Mouse (Mus musculus) midbrain, embryonic 11.5 days (tissue): ENCODE measurements around the gene Gas2. TPM values are rescaled to one million over a fixed set of nuclear protein-coding genes. Genes with fewer than 3 reads are reported as not detected.

Experiments used
- ATAC-seq: fragments of 200-750 bp; cut with Nextera tagmentation; 2 replicates; pipeline ENCODE4 v1.8.0; 2017; ENCODE audit warnings: moderate TSS enrichment, moderate library complexity; ENCODE audit not compliant: low FRiP score
- DNase-seq: peaks from one replicate; pipeline ENCODE4 v3.0.0; 2015; ENCODE audit warnings: low spot score; ENCODE audit errors: missing footprints
- H3K27ac ChIP-seq: fragments of 300-500 bp; sonication (generic); 2 replicates; pipeline ENCODE4 v1.5.1; 2014; ENCODE audit warnings: low read depth, low read length
- H3K27me3 ChIP-seq: fragments of 300-500 bp; sonication (generic); 2 replicates; pipeline ENCODE4 v1.6.1; 2014; ENCODE audit warnings: mild to moderate bottlenecking, low read length, moderate library complexity, mixed read lengths; ENCODE audit not compliant: control insufficient read depth, insufficient read depth
- H3K36me3 ChIP-seq: fragments of 300-500 bp; sonication (generic); 2 replicates; pipeline ENCODE4 v1.6.1; 2014; ENCODE audit warnings: mild to moderate bottlenecking, low read length, moderate library complexity, mixed read lengths; ENCODE audit not compliant: control insufficient read depth, insufficient read depth
- H3K4me1 ChIP-seq: fragments of 300-500 bp; sonication (generic); 2 replicates; pipeline ENCODE4 v1.6.1; 2014; ENCODE audit warnings: low read length; ENCODE audit not compliant: control insufficient read depth, insufficient read depth
- H3K4me2 ChIP-seq: fragments of 300-500 bp; sonication (generic); 2 replicates; pipeline ENCODE4 v1.6.1; 2014; ENCODE audit warnings: mild to moderate bottlenecking, moderate library complexity
- H3K4me3 ChIP-seq: fragments of 300-500 bp; sonication (generic); 2 replicates; pipeline ENCODE4 v1.5.1; 2014; ENCODE audit warnings: low read depth, low read length
- H3K9ac ChIP-seq: fragments of 300-500 bp; sonication (generic); 2 replicates; pipeline ENCODE4 v1.6.1; 2014; ENCODE audit warnings: low read length
- H3K9me3 ChIP-seq: fragments of 300-500 bp; sonication (generic); 2 replicates; pipeline ENCODE4 v1.6.1; 2016; ENCODE audit warnings: low read length; ENCODE audit not compliant: control insufficient read depth
- WGBS: fragments of 180-500 bp; shearing (Covaris S2); extraction: QIAGEN DNeasy Blood & Tissue Kit; methylation state at CpG from one replicate; pipeline ENCODE4 v1.1.7; 2014; 5-methylcytosine and 5-hydroxymethylcytosine counted together
- polyA plus RNA-seq: library from polyadenylated mRNA; unstranded; fragments of >200 nt; fragmentation: Nextera tagmentation; extraction: Ambion mirVana; gene quantifications from 2 replicates; pipeline ENCODE4 v1.2.1, GENCODE M21; 2014

Gene Gas2
- polyA plus RNA-seq, 1 experiment from 2014 or later: 33.5 TPM

DNA sequence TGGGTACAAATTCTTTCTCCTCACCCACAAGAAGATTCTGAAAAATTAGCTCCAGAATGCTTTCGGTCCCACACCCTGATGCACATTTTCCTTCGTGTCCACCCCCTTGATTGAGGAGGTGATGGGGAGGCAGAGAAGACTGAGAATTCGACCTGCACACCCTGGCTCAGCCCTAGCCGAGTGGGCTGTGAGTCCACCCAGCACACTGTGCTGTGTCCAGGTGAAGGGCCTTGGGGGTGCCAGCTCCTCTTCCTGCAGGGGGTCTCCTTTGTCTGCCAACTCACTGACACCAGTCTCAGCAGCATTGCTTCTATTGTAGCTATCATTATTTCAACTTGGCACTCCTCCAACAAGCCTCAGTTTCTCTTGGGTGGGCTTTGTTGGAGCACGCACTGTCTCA lies 111.3 kb downstream of the Gas2 start:
- ATAC-seq: no peak
- WGBS: 76% methylated on average over 5 of the region's 5 CpGs
- no peaks in the 10 kb centered on the region for H3K27me3 ChIP-seq
- no peaks in the 10 kb centered on the region for H3K9me3 ChIP-seq
- no peak overlapping the region for H3K27ac ChIP-seq
- no peak overlapping the region for H3K9ac ChIP-seq
- no peaks in the 10 kb centered on the region for H3K4me1 ChIP-seq
- no peak overlapping the region for H3K4me2 ChIP-seq
- H3K4me3 ChIP-seq: no peak overlapping the region
- DNase-seq: no peak
- no peaks in the 10 kb centered on the region for H3K36me3 ChIP-seq

DNA sequence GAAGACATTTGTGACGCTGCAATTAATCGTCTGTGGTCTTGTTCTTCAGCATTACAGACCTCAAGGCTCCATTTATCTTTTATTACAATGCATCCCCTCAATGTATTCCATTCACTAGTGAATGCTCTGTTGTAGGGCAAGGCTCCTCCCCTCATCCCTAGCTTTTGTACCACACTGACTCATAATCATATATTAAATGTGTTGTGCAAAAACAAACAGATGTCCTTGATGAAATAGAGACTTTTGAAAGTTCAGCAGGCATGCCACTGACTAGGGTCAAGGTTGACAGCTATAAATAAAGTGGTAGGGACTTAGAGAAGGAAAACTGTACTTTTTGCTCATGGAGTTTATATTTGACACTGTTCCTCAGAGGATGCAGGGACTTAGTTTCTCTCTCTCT lies 111.7 kb downstream of the Gas2 start:
- no peak for DNase-seq
- H3K9me3 ChIP-seq: no peaks in the 10 kb centered on the region
- 80% methylated on average over 2 of the region's 2 CpGs for WGBS
- no peak overlapping the region for H3K27ac ChIP-seq
- H3K4me3 ChIP-seq: no peak overlapping the region
- no peak overlapping the region for H3K9ac ChIP-seq
- no peaks in the 10 kb centered on the region for H3K36me3 ChIP-seq
- no peaks in the 10 kb centered on the region for H3K4me1 ChIP-seq
- no peak overlapping the region for H3K4me2 ChIP-seq
- no peaks in the 10 kb centered on the region for H3K27me3 ChIP-seq
- ATAC-seq: no peak

GRCm38 (mm10) chr7:51975181-51975580 lies 113.4 kb downstream of the Gas2 start:
- DNase-seq: no peak
- Histone ChIP-seq H3K4me3 (no peak overlapping the region), H3K9me3 (no peaks in the 10 kb centered on the region), H3K36me3 (no peaks in the 10 kb centered on the region), H3K27ac (no peak overlapping the region), H3K4me1 (no peaks in the 10 kb centered on the region), H3K9ac (no peak overlapping the region), H3K4me2 (no peak overlapping the region), H3K27me3 (no peaks in the 10 kb centered on the region)
- no peak for ATAC-seq
- WGBS: 63% methylated on average over 6 of the region's 6 CpGs

- H3K4me3 ChIP-seq: no peak overlapping the region
- no peaks in the 10 kb centered on the region for H3K4me1 ChIP-seq
- ATAC-seq: no peak
- no peaks in the 10 kb centered on the region for H3K9me3 ChIP-seq
- no peak overlapping the region for H3K4me2 ChIP-seq
- no peak overlapping the region for H3K27ac ChIP-seq
- no peak overlapping the region for H3K9ac ChIP-seq
- 45% methylated on average over 5 of the region's 5 CpGs for WGBS
- no peaks in the 10 kb centered on the region for H3K36me3 ChIP-seq
- H3K27me3 ChIP-seq: no peaks in the 10 kb centered on the region
- no peak for DNase-seq
Observed at GRCm38 (mm10) chr7:51979271-51979670, 117.5 kb downstream of the Gas2 start.

GRCm38 (mm10) chr7:51982303-51982702 lies 120.5 kb downstream of the Gas2 start:
- 54% methylated on average over 1 of the region's 1 CpGs for WGBS
- no peaks in the 10 kb centered on the region for H3K9me3 ChIP-seq
- H3K4me3 ChIP-seq: no peak overlapping the region
- no peak overlapping the region for H3K27ac ChIP-seq
- no peak overlapping the region for H3K4me2 ChIP-seq
- DNase-seq: no peak
- ATAC-seq: no peak
- H3K36me3 ChIP-seq: no peaks in the 10 kb centered on the region
- no peak overlapping the region for H3K9ac ChIP-seq
- H3K4me1 ChIP-seq: no peaks in the 10 kb centered on the region
- H3K27me3 ChIP-seq: no peaks in the 10 kb centered on the region

DNA sequence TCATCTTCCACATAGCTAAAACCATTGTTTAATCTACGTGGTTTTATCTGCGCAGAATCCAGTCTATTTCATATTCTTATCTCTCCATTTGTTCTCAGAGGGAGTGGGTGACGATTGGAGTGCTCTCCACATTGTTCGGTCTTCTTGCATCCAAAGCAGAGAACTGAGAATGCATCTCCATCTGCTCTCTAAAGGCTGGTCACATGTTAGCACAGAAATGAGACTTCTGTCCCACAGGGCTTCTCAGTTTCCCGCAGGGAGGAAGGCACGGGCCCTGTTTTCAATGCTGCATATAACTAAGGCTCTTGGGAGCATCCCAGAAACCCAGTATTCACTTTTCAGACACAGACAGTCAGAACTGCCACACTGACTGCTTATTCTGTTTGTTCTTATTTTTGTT lies 123.9 kb downstream of the Gas2 start:
- no peak for ATAC-seq
- H3K4me1 ChIP-seq: no peaks in the 10 kb centered on the region
- 87% methylated on average over 6 of the region's 6 CpGs for WGBS

GRCm38 (mm10) chr7:51986909-51987308 lies 125.1 kb downstream of the Gas2 start:
- DNase-seq: no peak
- WGBS: 77% methylated on average over 6 of the region's 6 CpGs
- H3K4me3 ChIP-seq: no peak overlapping the region
- H3K9me3 ChIP-seq: no peaks in the 10 kb centered on the region
- no peaks in the 10 kb centered on the region for H3K4me1 ChIP-seq
- H3K36me3 ChIP-seq: no peaks in the 10 kb centered on the region
- ATAC-seq: no peak
- no peak overlapping the region for H3K9ac ChIP-seq
- no peak overlapping the region for H3K4me2 ChIP-seq
- no peak overlapping the region for H3K27ac ChIP-seq
- H3K27me3 ChIP-seq: no peaks in the 10 kb centered on the region

More for the DNA sequence above, 123.9 kb downstream of the Gas2 start:
- Histone ChIP-seq H3K27me3 (no peaks in the 10 kb centered on the region), H3K9ac (no peak overlapping the region), H3K27ac (no peak overlapping the region), H3K36me3 (no peaks in the 10 kb centered on the region), H3K4me3 (no peak overlapping the region), H3K9me3 (no peaks in the 10 kb centered on the region), H3K4me2 (no peak overlapping the region)
- DNase-seq: peak; percentile 26

- 87% methylated on average over 3 of the region's 3 CpGs for WGBS
- Histone ChIP-seq H3K9me3 (no peaks in the 10 kb centered on the region), H3K4me3 (no peak overlapping the region), H3K27ac (no peak overlapping the region), H3K4me2 (no peak overlapping the region), H3K4me1 (no peaks in the 10 kb centered on the region), H3K27me3 (no peaks in the 10 kb centered on the region), H3K9ac (no peak overlapping the region), H3K36me3 (no peaks in the 10 kb centered on the region)
- no peak for ATAC-seq
- DNase-seq: peak; percentile 73
Observed at GRCm38 (mm10) chr7:51991020-51991419, 129.2 kb downstream of the Gas2 start.

GRCm38 (mm10) chr7:52005511-52006295 lies 143.9 kb downstream of the Gas2 start, which contains the start of gene Svip:
Gene Svip, minus strand, starts transcription at chr7:52006018.
- WGBS: 1% methylated on average over 42 of the region's 47 CpGs
- no peaks in the 10 kb centered on the region for H3K9me3 ChIP-seq

More at GRCm38 (mm10) chr7:52005511-52006295, 143.9 kb downstream of the Gas2 start, which contains the start of gene Svip:
- DNase-seq (peak; percentile 98), ATAC-seq (peak; percentile 96)
- Histone ChIP-seq H3K36me3 (no peaks in the 10 kb centered on the region), H3K4me2 (peak within 1 kb of the TSS; percentile 76), H3K4me3 (peak within 1 kb of the TSS; percentile 64), H3K27ac (no peak within 1 kb of the TSS; the same call in 1 of the 2 replicates), H3K9ac (peak within 1 kb of the TSS; percentile 65), H3K27me3 (no peaks in the 10 kb centered on the region), H3K4me1 (no peaks in the 10 kb centered on the region)
